Mouse (Mus musculus): ENCODE data around the gene Ino80b.

DNA sequence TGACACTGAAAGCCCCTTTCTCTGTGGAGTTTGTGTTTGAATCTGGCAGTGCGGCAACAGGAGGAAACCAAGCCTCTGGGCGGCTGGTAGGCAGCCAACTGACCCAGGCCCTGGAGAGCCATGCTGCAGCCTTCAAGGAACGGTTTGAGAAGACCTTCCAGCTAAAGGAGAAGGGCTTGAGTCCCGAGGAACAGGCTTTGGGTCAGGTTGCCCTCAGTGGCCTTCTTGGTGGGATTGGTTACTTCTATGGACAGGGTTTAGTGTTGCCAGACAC, 8.1 kb downstream of the Ino80b start:
- TF ChIP-seq MAFK (IDR thresholded peaks at IDR 0.05; ENCODE audit: insufficient read depth, low read depth, low read length) = no peak
- no peak for TF ChIP-seq ZC3H11A (IDR thresholded peaks at IDR 0.05; ENCODE audit: borderline replicate concordance, low read depth, low read length)
- TF ChIP-seq CHD2 (IDR thresholded peaks at IDR 0.05; ENCODE audit: low read depth, low read length) = no peak

Measured in ES-E14 (cell line).